Mouse (Mus musculus) bone marrow, adult 2 months (tissue): ENCODE results near the gene Als2.

Source experiments
- CTCF ChIP-seq: fragments of 200-500 bp; IDR thresholded peaks from 2 replicates; pipeline ENCODE4 v1.5.1; 2011; ENCODE audit warnings: low read length, control low read depth; ENCODE audit not compliant: control insufficient read depth, insufficient read depth
- POLR2A ChIP-seq: fragments of 200-500 bp; IDR thresholded peaks from 2 replicates; pipeline ENCODE4 v1.6.1; 2011; ENCODE audit warnings: low read depth, mild to moderate bottlenecking, control low read depth, low read length, borderline replicate concordance; ENCODE audit not compliant: control insufficient read depth

GRCm38 (mm10) chr1:59159136-59159535, 77.9 kb downstream of the Als2 start:
- TF ChIP-seq CTCF = no peak
- no peak for TF ChIP-seq POLR2A
